Mouse (Mus musculus): ENCODE results near the gene Add3. TPM values are rescaled to one million over a fixed set of nuclear protein-coding genes. Genes with fewer than 3 reads are reported as not detected.

The Add3 gene
- total and polyA plus RNA-seq, 3 experiments, result 16.3 to 18.4 (median 16.4) TPM

DNA sequence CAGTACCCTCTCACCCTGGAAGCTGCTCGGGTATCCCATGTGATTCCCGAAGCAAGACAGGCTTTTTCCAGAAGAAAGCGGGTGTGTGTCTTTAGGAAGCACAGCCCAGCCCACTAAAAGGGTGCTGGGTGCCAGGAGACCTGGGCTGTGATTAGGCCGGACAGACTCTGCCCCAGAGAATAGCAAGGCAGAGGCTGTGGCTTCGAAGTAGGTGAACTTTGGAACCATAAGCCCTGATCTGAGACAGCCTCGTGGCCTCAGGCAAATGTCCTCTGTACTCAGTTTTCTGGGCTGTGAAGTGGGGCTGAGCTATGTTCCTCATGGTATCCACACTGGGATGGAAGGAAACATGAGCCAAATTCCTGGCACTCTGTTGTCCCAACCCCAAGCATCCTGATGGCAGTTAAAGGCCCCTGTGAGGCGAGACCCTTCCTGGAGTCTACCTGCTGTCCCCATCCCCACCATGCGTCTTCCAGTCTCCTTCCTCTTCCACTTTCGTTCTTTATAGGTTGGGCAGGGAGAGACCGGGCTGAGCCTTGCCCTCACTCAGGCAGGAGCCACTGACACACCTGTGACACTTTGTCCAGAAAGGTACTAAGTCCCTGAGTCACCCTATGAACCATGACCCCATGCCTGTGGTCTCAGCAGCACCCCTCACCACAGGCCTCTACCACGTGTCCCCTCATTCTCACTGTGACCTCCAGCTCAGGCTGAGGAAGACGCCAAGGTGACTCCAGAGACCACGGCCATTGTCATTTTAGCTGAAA, 118.7 kb downstream of the Add3 start:
- no peak overlapping the region for H3K4me2 ChIP-seq (ENCODE audit: insufficient read depth, low read depth, poor library complexity, severe bottlenecking)
- H3K27ac ChIP-seq (ENCODE audit: insufficient read depth, low read depth), result no peak overlapping the region
- H3K4me1 ChIP-seq (ENCODE audit: control insufficient read depth in 1 of 2, insufficient read depth in 2 of 2), result peaks cover 4 to 41% of the 10 kb centered on the region in 2 experiments; a peak in 3 of 4 replicates
- dilution Hi-C loops (cut with MboI; ENCODE audit: extremely low pct_ligation_motif_present, extremely low pct_unique_long_range_greater_than_20kb, low sequenced_read_pairs) (no loop called here), in situ Hi-C loops (cut with MboI; ENCODE audit: low pct_ligation_motif_present, low pct_unique_long_range_greater_than_20kb, low sequenced_read_pairs) (loop anchor here (10.0 to 25.0 kb wide), 2 partner anchors 56 to 328 kb away; partner anchors contain the start of genes Mxi1 and Nutf2-ps1)
- no peaks in the 10 kb centered on the region for H3K79me2 ChIP-seq (replicated peaks; ENCODE audit: control insufficient read depth, extremely low read depth, insufficient read depth, poor library complexity, severe bottlenecking)
- DNase-seq (ENCODE audit: extremely low read depth), result no peak
- H3K4me3 ChIP-seq (replicated peaks in 1 of 3; ENCODE audit: low read depth in 2 of 3, low read length in 2 of 3, poor library complexity in 1 of 3), result no peak overlapping the region
- H3K36me3 ChIP-seq (replicated peaks in 1 of 2; ENCODE audit: control insufficient read depth in 1 of 2, insufficient read depth in 1 of 2, low read length in 1 of 2), result no peaks in the 10 kb centered on the region
- H3K27me3 ChIP-seq (replicated peaks), result no peaks in the 10 kb centered on the region
- peaks cover 3% of the 10 kb centered on the region for H3K9me3 ChIP-seq (replicated peaks; ENCODE audit: low read length)
- TF ChIP-seq TBP (conservative IDR thresholded peaks at IDR 0.05; ENCODE audit: low read depth, low read length) (no peak), JUND (conservative IDR thresholded peaks at IDR 0.05; ENCODE audit: low read depth, low read length) (no peak), MAFK (IDR thresholded peaks at IDR 0.05; ENCODE audit: insufficient replicate concordance, low read length) (no peak)
- H3K9ac ChIP-seq (ENCODE audit: insufficient read depth, low read depth), result no peak overlapping the region

DNA sequence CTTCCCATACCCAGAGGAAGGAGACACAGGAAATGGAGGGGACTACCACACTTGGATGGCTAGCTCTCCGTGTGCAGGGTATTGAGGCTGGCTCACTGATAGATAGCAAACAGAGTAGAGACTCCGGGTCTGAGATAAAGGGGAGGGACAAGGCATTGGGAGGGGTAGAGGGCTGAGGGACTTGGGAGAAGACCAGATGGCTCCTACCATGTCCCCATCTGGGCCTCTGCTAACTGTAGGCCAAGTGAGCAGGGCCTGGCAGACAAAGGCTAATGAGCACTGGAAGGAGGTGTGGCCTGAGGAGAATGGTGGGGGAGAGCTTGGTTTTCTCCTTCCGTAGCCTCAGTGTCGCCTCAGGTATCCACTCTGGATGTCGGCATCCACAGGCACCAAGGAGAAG, 119.3 kb downstream of the Add3 start:
- in situ Hi-C loops (cut with MboI; ENCODE audit: low pct_ligation_motif_present, low pct_unique_long_range_greater_than_20kb, low sequenced_read_pairs), result loop anchor here (10.0 to 25.0 kb wide), 2 partner anchors 55 to 328 kb away; partner anchors contain the start of genes Mxi1 and Nutf2-ps1
- H3K4me3 ChIP-seq (replicated peaks in 1 of 3; ENCODE audit: low read depth in 2 of 3, low read length in 2 of 3, poor library complexity in 1 of 3), result no peak overlapping the region
- H3K4me2 ChIP-seq (ENCODE audit: insufficient read depth, low read depth, poor library complexity, severe bottlenecking), result no peak overlapping the region
- H3K4me1 ChIP-seq (ENCODE audit: control insufficient read depth in 1 of 2, insufficient read depth in 2 of 2), result peaks cover 7 to 42% of the 10 kb centered on the region in 2 experiments; a peak in 3 of 4 replicates
- no peaks in the 10 kb centered on the region for H3K79me2 ChIP-seq (replicated peaks; ENCODE audit: control insufficient read depth, extremely low read depth, insufficient read depth, poor library complexity, severe bottlenecking)
- DNase-seq (ENCODE audit: extremely low read depth), result no peak
- TF ChIP-seq E2F4 (IDR thresholded peaks at IDR 0.05; ENCODE audit: insufficient replicate concordance, low read depth, low read length), result no peak
- TF ChIP-seq MAX (IDR thresholded peaks at IDR 0.05; ENCODE audit: low read length), result no peak
- TF ChIP-seq NRF1 (IDR thresholded peaks at IDR 0.05; ENCODE audit: low read depth, low read length), result no peak
- TF ChIP-seq UBTF (IDR thresholded peaks at IDR 0.05; ENCODE audit: low read depth, low read length), result no peak
- TF ChIP-seq TCF12 (IDR thresholded peaks at IDR 0.05; ENCODE audit: low read depth, low read length), result no peak
- TF ChIP-seq GABPA (IDR thresholded peaks at IDR 0.05; ENCODE audit: insufficient replicate concordance, low read depth, low read length), result no peak
- TF ChIP-seq USF1 (IDR thresholded peaks at IDR 0.05; ENCODE audit: low read depth, low read length), result no peak
- no peak for TF ChIP-seq MAZ (IDR thresholded peaks at IDR 0.05; ENCODE audit: low read depth, low read length)
- no peak for TF ChIP-seq HCFC1 (IDR thresholded peaks at IDR 0.05; ENCODE audit: low read depth, low read length)
- TF ChIP-seq CHD1 (IDR thresholded peaks at IDR 0.05; ENCODE audit: low read depth, low read length), result no peak
- no peak for TF ChIP-seq POLR2A (IDR thresholded peaks at IDR 0.05; ENCODE audit: low read depth, low read length)
- no peak for TF ChIP-seq TBP (conservative IDR thresholded peaks at IDR 0.05; ENCODE audit: low read depth, low read length)
- TF ChIP-seq JUN (IDR thresholded peaks at IDR 0.05; ENCODE audit: insufficient read depth, low read depth, low read length), result no peak
- no peak for TF ChIP-seq RAD21 (IDR thresholded peaks at IDR 0.05; ENCODE audit: low read depth, low read length)
- TF ChIP-seq MXI1 (IDR thresholded peaks at IDR 0.05; ENCODE audit: low read depth, low read length), result no peak
- TF ChIP-seq NELFE (IDR thresholded peaks at IDR 0.05; ENCODE audit: low read depth, low read length), result no peak
- TF ChIP-seq ZMIZ1 (IDR thresholded peaks at IDR 0.05; ENCODE audit: low read depth, low read length), result no peak
- H3K9me3 ChIP-seq (replicated peaks; ENCODE audit: low read length), result peaks cover 3% of the 10 kb centered on the region
- H3K27me3 ChIP-seq (replicated peaks), result no peaks in the 10 kb centered on the region
- no peak overlapping the region for H3K9ac ChIP-seq (ENCODE audit: insufficient read depth, low read depth)
- dilution Hi-C loops (cut with MboI; ENCODE audit: extremely low pct_ligation_motif_present, extremely low pct_unique_long_range_greater_than_20kb, low sequenced_read_pairs), result no loop called here
- no peaks in the 10 kb centered on the region for H3K36me3 ChIP-seq (replicated peaks in 1 of 2; ENCODE audit: control insufficient read depth in 1 of 2, insufficient read depth in 1 of 2, low read length in 1 of 2)
- H3K27ac ChIP-seq (ENCODE audit: insufficient read depth, low read depth), result no peak overlapping the region
